Mouse (Mus musculus): ENCODE results near the gene Wnt9b. TPM values are rescaled to one million over a fixed set of nuclear protein-coding genes. Genes with fewer than 3 reads are reported as not detected.
A peak's percentile ranks its signal among the peaks of the same experiment; 100 is the strongest.

The Wnt9b gene
- polyA plus RNA-seq (2021) = not detected

DNA sequence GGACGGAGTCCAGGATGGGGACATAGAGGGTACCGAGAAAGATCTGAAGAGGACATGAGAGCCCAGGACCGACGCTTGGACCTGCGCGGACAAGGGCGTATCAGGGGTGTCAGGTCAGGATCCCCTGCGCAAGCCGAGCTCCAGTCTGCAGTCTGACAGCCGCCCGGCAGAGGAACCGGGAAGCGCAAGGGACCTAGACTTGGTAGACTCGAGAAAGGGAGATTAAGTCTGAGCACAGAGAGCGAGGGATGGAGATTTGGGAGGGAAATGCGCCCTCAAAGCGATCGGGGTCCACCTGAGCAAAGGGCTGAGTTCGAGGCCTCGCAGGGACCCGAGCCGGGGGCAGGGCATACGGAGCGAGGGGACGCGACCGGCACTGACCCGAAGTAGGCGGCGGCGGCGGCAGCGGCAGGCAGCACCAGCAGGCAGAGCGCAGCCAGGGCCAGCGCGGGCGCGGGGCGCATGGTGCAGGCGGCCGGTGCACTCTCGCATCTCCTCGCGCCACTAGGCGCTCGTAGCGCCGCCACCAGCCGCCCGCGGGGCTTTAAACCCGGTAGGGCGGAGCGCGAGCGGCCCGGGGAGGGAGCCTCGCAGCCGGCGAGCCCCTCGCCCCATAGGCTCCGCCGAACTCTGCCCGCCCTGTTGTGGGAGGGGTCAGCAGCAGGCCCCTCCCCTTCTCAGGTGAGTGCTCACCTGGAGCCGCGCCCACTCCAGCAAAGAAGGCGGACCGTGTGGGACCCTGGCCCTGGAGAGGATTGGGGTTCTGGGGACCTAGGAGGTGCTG lies at the start of gene Wnt9b:
TSS of gene Wnt9b (minus strand) at position 516 of the 784 bp plus-strand sequence.
- CTCF ChIA-PET = no interaction called here
- DNase-seq (ENCODE audit: low read depth, low spot score) = no peak

DNA sequence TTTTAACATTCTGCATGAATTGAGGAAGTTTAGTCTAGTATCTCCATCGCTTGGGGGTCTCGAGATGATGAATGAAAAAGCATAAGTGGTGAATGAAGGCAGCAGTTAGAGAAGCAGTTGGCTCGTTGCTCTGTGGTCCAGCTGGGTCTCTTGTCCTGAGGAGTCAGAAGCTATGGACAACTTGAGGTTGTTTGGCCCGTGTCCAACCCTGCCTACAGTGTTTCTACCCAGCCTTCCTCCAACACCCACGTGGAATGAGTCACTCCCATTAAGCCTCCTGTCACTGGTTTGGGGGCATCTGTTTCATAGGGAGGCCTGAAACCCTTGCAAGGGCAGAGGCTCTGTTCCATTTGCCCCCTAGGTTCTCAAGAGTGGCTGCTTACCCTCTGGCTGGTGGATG lies 40.3 kb upstream of the Wnt9b start:
- ATAC-seq = peak; percentile 60
- in situ Hi-C loops (cut with MboI; ENCODE audit: low pct_unique_long_range_greater_than_20kb) = no loop called here
- DNase-seq (ENCODE audit: low read depth, low spot score) = peak; percentile 41
- peaks cover 2% of the 10 kb centered on the region for H3K27me3 ChIP-seq
- CTCF ChIA-PET = no interaction called here
- no peak for TF ChIP-seq CTCF (IDR thresholded peaks at IDR 0.05)
- POLR2A ChIA-PET = no interaction called here

More for the DNA sequence above, at the start of gene Wnt9b:
- in situ Hi-C loops (cut with MboI; ENCODE audit: low pct_unique_long_range_greater_than_20kb) = loop anchor here (5.0 to 25.0 kb wide), 2 partner anchors 72 to 438 kb away; partner anchors contain the start of gene Sppl2c
- ATAC-seq = no peak
- peaks cover 64% of the 10 kb centered on the region for H3K27me3 ChIP-seq
- no peak for TF ChIP-seq CTCF (IDR thresholded peaks at IDR 0.05)
- POLR2A ChIA-PET = no interaction called here

DNA sequence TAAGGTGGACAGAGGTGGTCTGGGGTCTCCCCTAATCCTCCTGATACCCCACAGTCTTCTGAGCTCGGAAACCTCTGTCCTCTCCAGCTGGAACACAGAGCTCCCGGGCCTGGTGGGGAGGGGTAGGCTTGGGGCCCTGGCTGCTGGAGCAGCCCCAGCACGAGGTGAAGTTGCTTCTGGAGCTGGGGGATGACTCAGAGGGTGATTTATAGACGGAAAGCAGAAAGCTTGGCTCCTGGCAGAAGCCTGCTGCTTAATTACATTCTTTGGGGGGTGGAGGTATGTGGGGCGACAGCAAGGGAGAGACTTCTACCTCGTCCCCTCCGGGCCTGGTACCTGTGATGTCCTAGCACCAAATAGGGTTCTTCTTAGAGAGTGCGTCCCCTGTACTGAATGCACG lies 30.5 kb upstream of the Wnt9b start:
- no peak for TF ChIP-seq CTCF (IDR thresholded peaks at IDR 0.05)
- CTCF ChIA-PET = no interaction called here
- ATAC-seq (peak; percentile 76), DNase-seq (ENCODE audit: low read depth, low spot score) (peak; percentile 53)
- POLR2A ChIA-PET = no interaction called here
- H3K27me3 ChIP-seq = no peaks in the 10 kb centered on the region
- in situ Hi-C loops (cut with MboI; ENCODE audit: low pct_unique_long_range_greater_than_20kb) = no loop called here

DNA sequence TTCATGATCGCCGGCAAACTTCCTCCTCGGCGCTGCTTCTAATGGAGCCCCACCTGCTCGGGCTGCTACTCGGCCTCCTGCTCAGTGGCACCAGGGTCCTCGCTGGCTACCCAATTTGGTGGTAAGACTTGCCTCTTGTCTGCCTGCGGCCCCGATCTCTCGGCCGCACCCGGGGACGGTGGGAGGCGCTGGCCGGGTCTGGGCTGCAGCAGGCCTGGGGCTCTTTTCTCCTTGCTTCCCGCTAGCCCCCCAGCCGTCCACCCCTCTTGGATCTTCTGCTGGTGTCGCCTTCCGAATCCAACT lies 24.6 kb upstream of the Wnt9b start:
- ChIA-PET CTCF (no interaction called here), POLR2A (no interaction called here)
- in situ Hi-C loops (cut with MboI; ENCODE audit: low pct_unique_long_range_greater_than_20kb) = loop anchor here (25.0 kb wide), 1 partner anchor 413 kb away; the partner anchor contains the start of gene Sppl2c
- no peak for DNase-seq (ENCODE audit: low read depth, low spot score)
- TF ChIP-seq CTCF (IDR thresholded peaks at IDR 0.05) = no peak
- peaks cover 41% of the 10 kb centered on the region for H3K27me3 ChIP-seq
- ATAC-seq = no peak

DNA sequence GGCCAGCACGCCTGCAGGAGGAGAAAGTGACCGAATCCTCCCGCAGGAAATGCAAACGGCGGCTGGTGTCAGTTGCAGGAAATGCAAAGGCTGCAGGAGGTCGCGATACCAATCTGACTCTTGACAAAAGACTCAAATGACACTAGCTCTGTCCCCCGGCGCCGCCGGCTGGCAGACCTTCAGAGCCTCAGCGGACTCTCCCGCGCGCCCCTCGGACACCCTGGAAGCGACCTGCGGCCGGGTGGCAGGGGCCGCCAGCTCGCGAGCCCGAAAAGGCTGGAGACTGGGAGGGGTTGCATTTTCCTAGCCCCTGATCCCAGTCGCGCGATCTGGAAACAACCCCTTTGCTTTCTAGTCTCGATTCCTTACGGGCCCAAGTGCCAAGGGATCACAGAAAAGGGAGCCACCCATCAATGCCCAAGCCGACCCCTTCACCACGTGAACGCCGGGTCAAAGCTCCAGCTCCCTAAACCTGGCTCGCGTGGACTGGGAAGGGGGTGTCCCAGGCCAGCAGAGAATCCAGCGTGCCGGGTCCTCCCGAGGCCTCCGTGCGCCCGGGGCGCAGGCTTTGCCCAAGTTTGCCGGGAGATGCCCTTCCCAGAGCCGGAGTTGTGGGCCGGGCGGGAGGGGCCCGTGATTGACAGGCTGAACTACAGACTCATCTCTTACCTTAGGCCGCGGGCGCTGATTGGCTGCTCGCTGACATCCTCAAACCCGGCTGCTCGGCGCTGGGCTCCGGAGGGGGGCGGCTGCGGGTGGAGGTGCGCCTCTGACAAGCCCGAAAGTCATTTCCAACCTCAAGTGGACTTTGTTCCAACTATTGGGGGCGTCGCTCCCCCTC lies 24.0 kb upstream of the Wnt9b start, which contains the start of gene Wnt3:
TSS of gene Wnt3 (plus strand) at position 764 of the 841 bp plus-strand sequence.
- DNase-seq (ENCODE audit: low read depth, low spot score) (no peak), ATAC-seq (no peak)
- ChIA-PET POLR2A (no interaction called here), CTCF (no interaction called here)
- TF ChIP-seq CTCF (IDR thresholded peaks at IDR 0.05) = no peak
- H3K27me3 ChIP-seq = peaks cover 41% of the 10 kb centered on the region
- in situ Hi-C loops (cut with MboI; ENCODE audit: low pct_unique_long_range_greater_than_20kb) = loop anchor here (25.0 kb wide), 1 partner anchor 414 kb away; the partner anchor contains the start of gene Sppl2c

DNA sequence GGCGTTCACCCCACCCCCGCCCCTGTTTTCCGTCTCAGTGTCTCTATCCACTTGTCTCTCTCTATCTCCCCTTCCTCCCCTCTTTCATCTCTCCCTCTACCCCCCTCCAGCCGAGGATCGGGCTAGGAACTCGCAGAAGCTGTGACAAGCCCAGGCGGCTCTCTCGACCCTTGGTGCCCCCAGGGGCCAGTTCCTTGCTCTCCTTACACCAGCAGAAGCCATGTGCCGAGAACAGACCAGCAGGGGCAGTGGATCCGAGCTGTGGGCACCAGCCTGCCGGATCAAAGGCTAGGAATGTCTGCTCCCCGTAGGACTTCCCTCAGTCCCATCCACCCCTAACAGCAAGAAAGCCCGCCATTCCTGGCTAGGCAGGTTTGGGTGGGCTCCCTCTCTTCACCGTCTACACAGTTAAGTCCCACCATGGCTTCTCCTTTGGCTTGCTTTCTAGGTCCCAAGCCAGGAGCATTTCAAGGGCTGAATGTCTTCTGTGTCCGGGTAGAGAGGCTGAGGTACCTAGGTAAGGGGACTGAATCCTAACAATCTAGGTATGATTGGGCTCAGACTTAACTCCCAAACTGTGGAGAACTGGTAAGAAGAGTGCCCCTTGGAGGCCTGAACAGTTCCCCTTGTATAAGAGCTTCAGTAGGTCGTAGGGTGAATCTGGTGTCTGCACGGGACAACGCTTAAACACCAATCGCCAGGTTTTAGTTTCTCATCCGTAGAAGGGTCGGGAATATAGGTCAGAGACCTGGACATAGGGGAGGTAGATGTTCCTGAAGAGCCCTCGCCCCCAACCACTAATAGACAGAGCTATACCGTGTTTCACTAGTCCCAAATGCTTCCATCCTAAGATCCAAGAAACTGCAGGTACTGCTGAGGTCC lies 23.1 kb upstream of the Wnt9b start:
- no peak for TF ChIP-seq CTCF (IDR thresholded peaks at IDR 0.05)
- no peak for ATAC-seq
- H3K27me3 ChIP-seq = peaks cover 41% of the 10 kb centered on the region
- CTCF ChIA-PET = no interaction called here
- no peak for DNase-seq (ENCODE audit: low read depth, low spot score)
- POLR2A ChIA-PET = no interaction called here
- in situ Hi-C loops (cut with MboI; ENCODE audit: low pct_unique_long_range_greater_than_20kb) = loop anchor here (25.0 kb wide), 1 partner anchor 415 kb away; the partner anchor contains the start of gene Sppl2c

DNA sequence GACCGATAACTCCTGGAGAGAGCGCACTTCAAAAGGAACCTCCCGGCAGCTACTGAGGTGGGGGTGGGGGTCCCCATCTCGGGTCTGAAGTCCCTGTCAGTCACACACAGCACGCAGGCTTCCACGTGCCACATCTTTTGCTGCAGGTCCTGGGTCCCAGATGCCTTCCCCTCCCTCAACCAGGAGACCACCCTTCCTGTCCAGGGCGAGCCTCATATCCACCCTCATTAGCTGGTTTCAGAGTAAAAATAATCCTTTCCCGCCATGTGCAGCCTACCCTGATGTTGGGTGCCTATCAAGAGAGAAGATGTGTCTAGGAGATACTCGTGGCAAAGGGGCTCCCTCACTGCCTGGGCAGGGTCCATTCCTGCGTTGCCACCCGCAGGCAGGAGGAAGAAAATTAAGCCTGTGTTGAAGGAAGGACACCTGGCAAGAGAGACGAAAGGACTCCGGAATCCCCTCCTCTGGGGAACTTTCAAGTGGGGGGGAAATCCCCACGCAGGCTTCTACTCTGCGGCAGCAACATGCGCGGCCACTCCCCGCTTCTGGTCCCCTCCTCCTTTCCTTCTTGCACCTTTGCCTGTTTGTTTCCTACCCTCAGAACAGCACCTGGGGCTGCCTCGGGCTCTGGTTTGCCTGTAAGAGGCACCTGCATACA lies 21.7 kb upstream of the Wnt9b start:
- ATAC-seq (no peak), DNase-seq (ENCODE audit: low read depth, low spot score) (no peak)
- ChIA-PET POLR2A (no interaction called here), CTCF (no interaction called here)
- no peak for TF ChIP-seq CTCF (IDR thresholded peaks at IDR 0.05)
- H3K27me3 ChIP-seq = peaks cover 41% of the 10 kb centered on the region
- in situ Hi-C loops (cut with MboI; ENCODE audit: low pct_unique_long_range_greater_than_20kb) = loop anchor here (25.0 kb wide), 1 partner anchor 416 kb away; the partner anchor contains the start of gene Sppl2c

DNA sequence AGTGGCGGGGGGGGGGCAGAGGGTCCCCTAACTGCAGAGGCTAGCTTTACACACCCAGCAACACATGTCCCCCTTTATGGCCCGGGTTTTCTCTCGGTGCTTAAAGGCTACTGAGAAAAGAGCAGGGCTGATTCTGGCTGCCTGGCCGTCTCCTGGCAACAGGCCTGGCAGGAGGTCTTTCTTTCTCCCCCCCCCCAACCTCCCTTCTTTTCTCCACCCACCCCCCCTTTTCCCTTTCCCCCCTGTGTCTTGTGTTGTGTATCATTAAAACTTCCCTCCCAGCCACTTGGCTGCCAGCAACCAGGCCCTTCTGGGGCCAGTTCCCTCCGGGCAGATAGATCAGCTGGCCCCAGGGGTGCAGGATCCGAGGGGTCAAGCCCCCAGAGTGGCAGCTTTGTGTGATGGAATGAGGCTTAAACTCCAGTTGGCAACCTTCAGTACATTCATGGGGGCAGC lies 16.0 kb upstream of the Wnt9b start:
- DNase-seq (ENCODE audit: low read depth, low spot score) = no peak
- in situ Hi-C loops (cut with MboI; ENCODE audit: low pct_unique_long_range_greater_than_20kb) = loop anchor here (25.0 kb wide), 1 partner anchor 422 kb away; the partner anchor contains the start of gene Sppl2c
- TF ChIP-seq CTCF (IDR thresholded peaks at IDR 0.05) = no peak
- peaks cover 10% of the 10 kb centered on the region for H3K27me3 ChIP-seq
- ATAC-seq = no peak
- ChIA-PET POLR2A (no interaction called here), CTCF (interaction anchor here (1.0 kb wide), 1 partner anchor 130 kb away, joined by 3 read pairs; no protein-coding TSS in a partner anchor)

DNA sequence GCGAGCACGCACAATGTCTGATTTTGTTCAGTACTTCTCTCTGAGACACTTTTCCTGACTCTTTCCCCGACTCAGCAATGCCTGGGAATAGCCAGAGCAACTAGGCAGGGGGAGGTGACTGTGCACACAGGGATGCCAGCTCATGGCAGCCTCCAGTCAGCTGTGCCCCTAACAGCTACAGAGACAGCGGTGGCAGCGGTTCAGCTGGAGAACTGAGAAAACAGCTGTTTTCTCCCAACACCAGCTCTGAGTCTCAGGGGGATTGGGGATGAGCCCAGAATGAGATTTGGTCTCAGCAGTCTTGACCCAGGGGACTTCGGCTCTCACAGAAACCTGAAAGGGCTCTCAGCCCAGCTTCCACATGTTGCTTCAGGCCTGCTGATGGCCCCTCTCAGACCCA lies 15.0 kb upstream of the Wnt9b start:
- TF ChIP-seq CTCF (IDR thresholded peaks at IDR 0.05) = no peak
- in situ Hi-C loops (cut with MboI; ENCODE audit: low pct_unique_long_range_greater_than_20kb) = loop anchor here (5.0 to 25.0 kb wide), 2 partner anchors 148 to 423 kb away; partner anchors contain the start of gene Sppl2c
- ChIA-PET CTCF (interaction anchor here (1.2 to 3.6 kb wide), 4 partner anchors 73 to 147 kb away, joined by 3 to 16 read pairs (median 8); no protein-coding TSS in a partner anchor), POLR2A (interaction anchor here (0.9 kb wide), 1 partner anchor 146 kb away, joined by 3 read pairs; no protein-coding TSS in a partner anchor)
- H3K27me3 ChIP-seq = peaks cover 3% of the 10 kb centered on the region
- DNase-seq (ENCODE audit: low read depth, low spot score) (no peak), ATAC-seq (no peak)
